Mouse (Mus musculus) brain, embryonic 14.5 days (tissue): ENCODE results near the gene Grb10.

Experiments
- CTCF ChIP-seq: fragments of 200-500 bp; IDR thresholded peaks from 2 replicates; pipeline ENCODE4 v1.5.1; 2012; ENCODE audit warnings: inconsistent platforms, mild to moderate bottlenecking, moderate library complexity, borderline replicate concordance; ENCODE audit not compliant: insufficient read depth, insufficient read length; ENCODE audit errors: extremely low read depth
- POLR2A ChIP-seq: fragments of 200-500 bp; IDR thresholded peaks from 2 replicates; pipeline ENCODE4 v1.6.1; 2012; ENCODE audit warnings: mild to moderate bottlenecking, inconsistent platforms, borderline replicate concordance; ENCODE audit not compliant: poor library complexity, insufficient read depth, insufficient read length, severe bottlenecking; ENCODE audit errors: extremely low read depth

GRCm38 (mm10) chr11:12037689-12038469 is 604 bp downstream of the Grb10 start:
- TF ChIP-seq POLR2A (no peak), CTCF (no peak)
